Mouse (Mus musculus) liver, embryonic 14.5 days (tissue): ENCODE data around the gene Mxd3.

ENCODE experiments used
- CTCF ChIP-seq: IDR thresholded peaks from 2 replicates; pipeline ENCODE4 v1.5.1; 2016; ENCODE audit warnings: antibody characterized with exemption, low read depth, control low read depth
- EP300 ChIP-seq: IDR thresholded peaks from 2 replicates; pipeline ENCODE4 v1.6.1; 2016; ENCODE audit warnings: antibody characterized with exemption, low read depth

- TF ChIP-seq CTCF (no peak), EP300 (no peak)
Measured at GRCm38 (mm10) chr13:55313051-55313450, 16.6 kb downstream of the Mxd3 start.
